Mouse (Mus musculus): Measurements from ENCODE around the gene Ryr1.
"Not testable (repeated sequence)": the region's sequence is repeated elsewhere in the genome, so short reads cannot be mapped to it uniquely, and the experiment has no call there.

Ryr1 gene

GRCm38 (mm10) chr7:28990766-28991273, 134.2 kb downstream of the Ryr1 start:
- DNase-seq (ENCODE audit: low spot score) = no peak

- DNase-seq (ENCODE audit: low spot score) = no peak
These were observed 139.8 kb downstream of the Ryr1 start for GRCm38 (mm10) chr7:28985207-28985606.

GRCm38 (mm10) chr7:28984452-28984851, 140.5 kb downstream of the Ryr1 start:
- DNase-seq (ENCODE audit: low spot score) = no peak

- DNase-seq (ENCODE audit: low spot score) = no peak
These were observed 141.1 kb downstream of the Ryr1 start for GRCm38 (mm10) chr7:28983849-28984248.

GRCm38 (mm10) chr7:28983141-28983564, 141.8 kb downstream of the Ryr1 start:
- no peak for DNase-seq (ENCODE audit: low spot score)

GRCm38 (mm10) chr7:28982274-28983013, 142.5 kb downstream of the Ryr1 start:
- no peak for DNase-seq (ENCODE audit: low spot score)

- peak; percentile 100 for DNase-seq (ENCODE audit: low spot score)
These were observed 143.2 kb downstream of the Ryr1 start, which contains the start of the genes Eif3k and Map4k1 for GRCm38 (mm10) chr7:28981651-28982273. TSS of gene Eif3k (minus strand) at chr7:28981864. TSS of gene Map4k1 (plus strand) at chr7:28982050.

- DNase-seq (ENCODE audit: low spot score) = no peak
These were observed 147.4 kb downstream of the Ryr1 start for GRCm38 (mm10) chr7:28977556-28977955.

- DNase-seq (ENCODE audit: low spot score) = no peak
These were observed 152.0 kb downstream of the Ryr1 start for GRCm38 (mm10) chr7:28973025-28973424.

- peak; percentile 78 for DNase-seq (ENCODE audit: low spot score)
These were observed 152.4 kb downstream of the Ryr1 start for GRCm38 (mm10) chr7:28972542-28972985.

GRCm38 (mm10) chr7:28971770-28972269, 153.2 kb downstream of the Ryr1 start:
- DNase-seq (ENCODE audit: low spot score) = no peak

- DNase-seq (ENCODE audit: low spot score) = no peak
These were observed 153.9 kb downstream of the Ryr1 start for GRCm38 (mm10) chr7:28971029-28971428.

GRCm38 (mm10) chr7:28969672-28970394, 155.1 kb downstream of the Ryr1 start:
- no peak for DNase-seq (ENCODE audit: low spot score)

GRCm38 (mm10) chr7:28969271-28969670, 155.7 kb downstream of the Ryr1 start:
- no peak for DNase-seq (ENCODE audit: low spot score)

GRCm38 (mm10) chr7:28968120-28968519, 156.9 kb downstream of the Ryr1 start:
- DNase-seq (ENCODE audit: low spot score) = not testable (repeated sequence)

- DNase-seq (ENCODE audit: low spot score) = no peak
These were observed 158.1 kb downstream of the Ryr1 start for GRCm38 (mm10) chr7:28966751-28967505.

GRCm38 (mm10) chr7:28966181-28966580, 158.8 kb downstream of the Ryr1 start:
- no peak for DNase-seq (ENCODE audit: low spot score)

GRCm38 (mm10) chr7:28965346-28965840, 159.6 kb downstream of the Ryr1 start:
- DNase-seq (ENCODE audit: low spot score) = no peak

- DNase-seq (ENCODE audit: low spot score) = no peak
These were observed 161.5 kb downstream of the Ryr1 start for GRCm38 (mm10) chr7:28963399-28963923.

GRCm38 (mm10) chr7:28961927-28962670, 162.9 kb downstream of the Ryr1 start, which contains the start of gene Actn4:
TSS of gene Actn4 (minus strand) at chr7:28962340.
- peak; percentile 99 for DNase-seq (ENCODE audit: low spot score)

Measured in c-Kit-positive CD71-positive TER-119-positive erythroid progenitor cells, embryonic 14.5 days (primary cell).